Mouse (Mus musculus): ENCODE results near the gene Btg1.

DNA sequence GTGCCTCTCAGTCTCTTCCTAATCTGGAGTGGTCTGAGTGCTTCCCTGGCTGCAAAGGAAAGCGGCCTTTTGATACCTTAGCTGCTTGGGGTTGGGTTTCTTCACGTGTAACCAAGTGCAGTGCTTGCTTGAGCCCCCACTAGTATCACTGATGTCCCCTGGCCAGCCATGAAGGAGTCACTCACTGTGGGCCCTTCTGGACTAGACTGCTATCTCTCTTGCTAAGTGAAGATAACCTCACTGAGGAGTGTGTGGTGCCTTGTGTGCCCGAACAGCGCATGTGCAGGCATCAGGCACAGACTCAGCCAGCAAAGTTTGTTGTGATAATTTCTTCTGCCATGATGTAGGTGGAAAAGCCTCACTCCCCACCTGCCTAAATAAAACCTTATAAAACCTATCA is 8.9 kb downstream of the Btg1 start:
- TF ChIP-seq POLR2A (IDR thresholded peaks at IDR 0.05; ENCODE audit: borderline replicate concordance, extremely low read depth, insufficient read depth, insufficient read length, poor library complexity, severe bottlenecking), result no peak
- no peak for TF ChIP-seq CTCF (IDR thresholded peaks at IDR 0.05; ENCODE audit: borderline replicate concordance, extremely low read depth, insufficient read depth, insufficient read length)

All from brain, embryonic 14.5 days (tissue).